Mouse (Mus musculus) cerebellum, adult 9-10 months (tissue): ENCODE data around the gene Dnal4.
A peak's percentile ranks its signal among the peaks of the same experiment; 100 is the strongest.

Experiments
- DNase-seq: peaks from one replicate; pipeline ENCODE4 v3.0.0; 2022

Dnal4 gene

DNA sequence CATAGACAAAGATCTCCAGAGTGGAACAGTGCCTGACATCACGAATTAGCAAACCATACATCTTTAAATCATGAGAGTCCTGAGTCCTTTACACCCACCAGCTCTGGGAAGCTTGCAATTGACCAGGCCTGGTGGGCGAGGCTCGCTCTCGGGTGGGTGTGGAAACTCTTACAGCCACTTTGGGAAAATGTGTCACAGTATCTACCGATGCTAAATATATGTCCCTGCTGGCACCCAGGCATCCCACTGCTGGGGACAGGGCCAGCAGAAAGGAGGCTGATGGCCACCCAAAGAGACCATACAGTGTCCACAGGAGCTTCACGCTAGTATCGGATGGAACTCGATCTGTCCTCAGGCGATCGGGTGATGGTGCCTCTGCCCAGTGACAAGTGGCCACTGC, 20.9 kb upstream of the Dnal4 start:
- no peak for DNase-seq

DNA sequence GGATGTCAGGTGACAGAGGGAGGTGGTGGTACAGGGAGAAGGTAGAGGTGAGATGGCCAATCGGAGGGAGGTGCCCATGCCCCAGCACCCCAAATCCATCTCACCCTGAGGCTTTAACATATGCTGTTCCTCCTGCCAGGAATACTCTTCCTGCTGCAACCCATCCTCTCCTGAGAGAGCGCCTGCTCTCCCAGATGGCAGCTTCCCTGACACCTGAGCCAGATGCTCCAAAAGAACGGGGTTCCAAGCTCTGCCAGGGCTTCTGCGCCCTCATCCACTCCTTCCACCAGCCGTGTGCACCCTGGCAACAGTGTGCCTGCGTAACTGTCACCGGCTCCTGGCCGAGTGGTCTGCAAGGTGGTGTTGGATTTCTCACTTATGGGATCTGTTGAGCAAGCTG, 20.0 kb upstream of the Dnal4 start:
- no peak for DNase-seq

DNA sequence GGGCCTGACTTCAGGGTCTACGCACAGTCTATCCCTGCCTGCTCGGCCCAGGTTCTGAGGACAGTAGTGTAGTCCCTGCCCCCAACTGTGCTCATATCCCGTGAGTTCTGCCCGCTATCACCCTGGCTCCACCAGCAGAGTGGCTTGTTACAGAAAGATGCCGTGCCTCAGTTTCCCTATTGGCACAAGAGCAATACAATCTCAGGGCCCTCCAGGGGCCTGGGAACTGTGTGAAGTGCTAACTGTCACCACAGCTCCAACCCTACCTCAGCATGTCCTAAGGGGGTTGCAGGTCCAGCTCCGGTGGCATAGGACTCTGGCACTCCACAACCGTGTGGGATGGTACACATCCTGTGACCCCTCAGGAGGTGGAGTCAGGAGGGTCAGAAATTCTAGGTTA, 19.4 kb upstream of the Dnal4 start:
- DNase-seq = no peak

DNA sequence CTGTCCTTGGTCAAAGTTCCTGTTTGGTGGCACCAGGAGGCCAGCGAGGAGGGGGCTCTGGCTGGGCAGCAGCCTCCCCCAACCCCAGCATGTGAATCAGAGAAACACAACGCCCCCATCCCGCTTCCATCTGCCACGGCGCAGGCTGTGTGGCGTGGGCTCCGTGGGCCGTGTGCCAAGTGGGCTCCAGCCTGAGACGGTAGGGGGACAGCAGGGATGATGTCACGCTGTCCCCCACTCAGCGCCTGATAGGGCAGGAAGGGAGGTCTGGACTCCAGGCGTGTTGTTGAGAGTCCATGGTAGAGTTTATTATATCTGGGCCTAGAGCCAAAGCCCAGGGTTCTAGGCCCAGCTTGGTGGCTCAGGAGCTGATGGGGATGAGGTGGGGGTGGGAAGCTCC, 18.6 kb upstream of the Dnal4 start:
- DNase-seq = no peak

- DNase-seq = no peak
Measured at GRCm38 (mm10) chr15:79794173-79794572, 16.5 kb upstream of the Dnal4 start.

DNA sequence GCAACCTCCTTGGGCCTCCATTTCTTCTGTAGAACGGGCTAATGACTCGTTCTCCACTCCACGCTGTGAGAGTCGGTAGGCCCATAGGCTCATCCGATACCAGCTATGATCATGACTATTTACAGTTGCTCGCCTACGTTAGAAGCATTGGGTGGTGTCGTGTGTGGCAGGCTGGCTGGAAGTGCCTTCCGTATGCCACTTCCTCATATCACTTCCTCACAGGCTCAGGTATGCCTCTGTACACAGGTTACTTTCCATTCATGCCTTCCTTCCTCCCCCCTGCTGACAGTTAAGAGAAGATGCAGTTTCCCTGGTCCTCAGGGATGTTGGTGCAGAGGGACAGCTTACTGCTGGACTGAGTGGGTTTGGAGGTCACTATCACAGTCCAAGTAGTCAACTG, 15.4 kb upstream of the Dnal4 start:
- DNase-seq = no peak

- DNase-seq = no peak
Measured at GRCm38 (mm10) chr15:79792455-79792854, 14.8 kb upstream of the Dnal4 start.

GRCm38 (mm10) chr15:79791502-79791901, 13.9 kb upstream of the Dnal4 start:
- DNase-seq = no peak

DNA sequence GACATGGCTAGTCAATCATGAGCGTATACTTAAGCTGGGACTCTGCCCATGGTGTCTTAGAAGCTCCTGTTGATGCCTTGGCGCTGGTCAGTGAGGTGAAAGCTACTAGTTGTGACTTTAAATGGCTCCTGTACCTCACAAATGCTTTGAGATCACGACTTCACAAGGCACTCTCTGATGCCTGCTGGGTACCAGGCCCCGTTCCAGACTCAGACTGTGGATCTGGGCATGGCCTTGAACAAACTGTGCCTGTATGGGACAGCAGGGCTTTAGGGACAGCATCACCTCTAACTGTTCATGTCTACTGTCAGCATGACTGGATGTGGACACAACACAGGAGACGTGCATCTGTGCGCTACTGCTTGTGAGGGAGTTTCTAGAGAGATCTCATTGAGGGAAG, 13.3 kb upstream of the Dnal4 start:
- no peak for DNase-seq

GRCm38 (mm10) chr15:79790111-79790510, 12.5 kb upstream of the Dnal4 start:
- DNase-seq = no peak

GRCm38 (mm10) chr15:79787815-79788214, 10.2 kb upstream of the Dnal4 start:
- no peak for DNase-seq

DNA sequence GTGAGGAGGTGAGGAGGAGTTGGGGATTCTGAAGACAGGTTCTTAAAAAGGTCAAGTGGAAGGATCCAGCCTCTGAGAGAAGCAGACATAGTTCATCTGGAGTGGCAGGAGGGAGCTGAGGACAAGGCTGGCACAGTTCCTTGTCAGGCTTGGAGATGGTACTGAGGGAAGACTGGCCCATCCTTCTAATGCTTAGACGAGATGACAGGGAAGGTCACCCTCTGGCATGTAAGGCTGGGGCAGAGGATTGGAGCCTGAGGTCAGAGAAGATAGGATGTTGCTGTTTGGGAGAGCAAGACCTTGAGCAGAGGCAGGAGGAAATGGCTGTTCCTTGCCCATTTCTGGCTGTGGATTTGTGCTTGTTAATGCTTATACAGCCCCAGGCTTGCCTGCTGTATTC, 7.4 kb upstream of the Dnal4 start:
- no peak for DNase-seq

DNA sequence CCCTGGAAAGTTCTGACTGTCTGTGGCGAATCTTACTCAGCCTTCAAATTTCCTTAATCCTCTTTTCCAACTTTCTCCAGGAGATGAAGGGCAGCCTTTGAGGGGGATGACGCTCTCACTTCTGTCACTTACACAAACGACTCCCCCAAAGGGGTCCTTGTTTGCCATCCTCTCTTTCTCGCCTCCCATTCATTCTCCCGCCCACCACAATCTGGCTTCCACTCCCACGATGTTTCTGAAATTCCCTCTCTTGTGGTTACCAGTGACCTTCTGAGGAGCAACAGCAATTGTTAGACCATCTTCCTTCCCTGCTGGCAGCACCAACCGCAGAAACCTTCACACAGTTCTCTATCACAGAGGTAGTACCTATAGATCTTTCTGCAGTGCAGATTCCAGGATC, 2.0 kb downstream of the Dnal4 start:
- no peak for DNase-seq

DNA sequence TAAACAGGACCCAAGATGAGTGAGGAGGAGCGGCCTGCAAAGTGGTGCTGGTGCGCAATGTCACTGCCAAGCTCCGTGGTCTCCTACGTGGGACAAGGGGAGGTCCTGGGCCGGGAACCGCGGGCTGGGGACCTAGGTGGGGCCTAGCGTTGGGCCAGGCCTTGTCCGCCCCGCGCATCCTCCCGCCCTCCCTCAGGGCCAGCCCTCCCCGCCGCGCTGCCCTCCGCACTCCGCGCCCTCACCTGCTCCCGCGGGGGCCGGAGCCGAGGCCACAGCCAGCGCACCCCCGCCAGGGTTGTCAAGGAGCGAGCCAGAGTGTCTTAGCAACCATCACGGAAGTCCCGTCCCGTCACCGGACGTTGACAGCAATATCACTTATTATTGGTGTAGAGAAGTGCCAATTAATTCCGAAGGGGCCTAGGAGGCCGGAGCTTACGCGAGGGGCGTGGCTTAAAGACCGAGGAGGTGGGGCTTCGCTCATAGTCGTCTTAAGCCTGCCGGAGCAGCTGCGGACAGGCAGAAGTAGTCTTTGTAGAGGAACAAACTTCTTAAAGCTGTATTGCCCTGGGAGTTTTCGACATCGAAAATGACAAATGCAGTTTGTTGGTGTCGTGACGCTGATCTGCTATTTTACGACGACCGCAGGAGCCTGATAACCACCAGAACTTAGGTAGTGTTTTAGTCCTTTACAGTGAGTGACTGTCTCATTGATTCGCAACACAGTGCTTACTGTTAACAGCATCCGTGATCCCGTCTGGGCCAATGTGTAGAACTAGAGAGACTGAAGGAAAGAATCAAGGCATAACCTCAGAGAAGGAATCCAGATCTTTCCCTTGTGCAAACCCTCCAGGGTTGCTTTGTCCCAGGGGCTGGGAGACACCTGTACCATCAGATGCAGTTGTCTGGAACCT, 3.3 kb downstream of the Dnal4 start:
- DNase-seq = peak; percentile 99

DNA sequence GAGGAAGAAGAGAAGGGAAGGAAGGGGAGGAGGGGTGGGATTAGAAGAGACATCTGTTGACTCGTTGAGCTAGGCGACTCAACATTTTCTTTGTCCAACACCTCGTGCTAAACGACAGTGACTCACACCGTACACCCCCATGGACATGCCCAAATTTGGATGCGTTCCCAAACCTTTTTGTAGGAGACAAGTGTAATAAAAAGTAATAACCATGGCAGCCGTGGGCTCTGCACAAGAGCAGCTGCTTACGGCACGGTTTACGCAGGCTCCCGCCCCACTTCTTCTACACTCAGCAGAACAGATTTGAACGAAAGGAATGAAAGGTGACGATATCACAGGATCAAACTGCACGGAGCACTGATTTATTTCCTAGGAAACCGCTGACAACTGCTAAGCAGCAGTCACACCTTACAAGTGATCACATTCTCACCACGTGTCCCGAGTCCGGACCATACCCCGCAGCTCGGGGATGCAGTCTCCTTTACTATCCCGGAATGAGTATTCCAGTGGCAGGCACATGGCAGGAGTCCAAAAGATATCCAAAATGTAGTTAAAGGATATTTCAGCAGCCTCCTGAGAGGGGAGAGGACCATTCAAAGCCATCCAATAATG, 6.9 kb downstream of the Dnal4 start:
- no peak for DNase-seq

GRCm38 (mm10) chr15:79768302-79768701, 9.3 kb downstream of the Dnal4 start:
- no peak for DNase-seq

DNA sequence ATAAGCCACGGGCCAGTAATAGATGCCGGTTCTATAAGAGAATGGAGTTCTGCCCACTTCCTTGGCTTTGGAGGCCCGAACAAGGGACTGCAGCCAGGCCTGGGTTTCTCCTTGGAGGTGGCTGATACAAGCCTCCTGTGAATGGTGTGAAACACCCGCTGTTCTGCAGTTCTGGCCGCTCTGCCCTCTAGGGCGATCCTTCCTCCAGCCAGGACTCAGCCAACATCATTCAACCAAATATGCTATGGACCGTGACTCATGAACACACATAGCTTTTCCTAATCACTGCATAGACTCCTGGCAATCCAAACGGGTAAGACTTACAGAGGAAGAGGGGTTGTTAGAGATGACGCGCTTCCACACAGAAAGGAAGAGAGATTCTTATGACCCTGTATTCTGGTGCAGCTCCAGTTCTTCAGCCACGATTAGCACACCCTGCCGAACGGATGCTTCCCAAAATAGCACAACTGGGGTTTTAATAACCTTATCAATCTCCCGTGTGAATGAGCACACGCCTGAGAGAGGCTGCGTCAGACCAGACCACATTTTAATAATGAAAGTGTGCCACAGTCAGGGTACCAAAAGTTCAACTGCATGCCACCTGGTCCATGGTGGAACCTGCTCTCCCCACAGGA, 10.2 kb downstream of the Dnal4 start:
- no peak for DNase-seq

- DNase-seq = peak; percentile 84
Measured at GRCm38 (mm10) chr15:79766586-79767071, 11.0 kb downstream of the Dnal4 start.

GRCm38 (mm10) chr15:79766168-79766567, 11.5 kb downstream of the Dnal4 start:
- DNase-seq = peak; percentile 63

- peak; percentile 78 for DNase-seq
Measured at GRCm38 (mm10) chr15:79765361-79765760, 12.3 kb downstream of the Dnal4 start.

GRCm38 (mm10) chr15:79764539-79765267, 12.9 kb downstream of the Dnal4 start:
- peak; percentile 78 for DNase-seq

DNA sequence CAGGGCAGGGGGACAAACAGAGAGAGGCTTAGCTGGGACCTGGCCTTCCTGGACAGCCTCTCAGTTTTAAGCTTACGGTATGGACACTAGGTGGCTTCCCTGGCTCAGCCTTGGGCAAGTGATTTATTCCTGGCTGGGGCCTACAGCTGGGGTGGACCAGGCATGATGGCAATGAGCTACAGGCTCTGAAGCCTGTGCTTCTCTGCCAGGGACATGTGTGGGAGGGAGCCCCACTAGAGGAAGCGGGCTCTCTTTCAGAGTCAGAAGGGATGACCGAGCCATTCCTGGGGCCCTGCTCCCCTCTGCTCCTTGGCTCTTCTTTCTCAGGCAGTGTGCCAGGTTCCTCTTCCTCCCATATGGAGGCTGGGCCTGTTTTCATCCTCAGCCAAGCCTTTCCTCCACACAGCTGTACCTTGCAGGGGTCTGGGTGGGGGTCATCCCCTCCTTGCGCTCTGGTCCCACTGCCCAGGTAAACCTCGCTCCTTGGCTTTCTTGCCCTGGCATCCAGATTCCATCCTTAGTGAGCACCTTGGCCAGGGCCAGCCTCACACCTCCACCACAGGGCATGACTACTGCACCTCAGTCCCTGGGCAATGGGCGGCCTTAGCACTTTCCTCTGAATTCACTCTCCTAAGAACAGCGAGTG, 13.9 kb downstream of the Dnal4 start:
- DNase-seq = peak; percentile 91

GRCm38 (mm10) chr15:79763001-79763400, 14.6 kb downstream of the Dnal4 start:
- DNase-seq = peak; percentile 59
